Mouse (Mus musculus): ENCODE results near the gene Slc25a4. TPM values are rescaled to one million over a fixed set of nuclear protein-coding genes. Genes with fewer than 3 reads are reported as not detected.

The Slc25a4 gene
- polyA plus RNA-seq (2017; shearing (Covaris generic)) = 81.8 TPM

GRCm38 (mm10) chr8:46210404-46211315 lies at the start of gene Slc25a4:
TSS of gene Slc25a4 (minus strand) at chr8:46211284.

Other genes with a start within 250 kb of the Slc25a4 start
- 1.8 TPM for gene 1700029J07Rik, start 236.0 kb downstream of the Slc25a4 start, polyA plus RNA-seq (2017; shearing (Covaris generic))
- 17.6 TPM for gene Ufsp2, start 235.8 kb downstream of the Slc25a4 start, polyA plus RNA-seq (2017; shearing (Covaris generic))
- gene Lrp2bp, start 212.0 kb downstream of the Slc25a4 start, polyA plus RNA-seq (2017; shearing (Covaris generic)) = not detected
- 38.4 TPM for gene Ankrd37, start 205.6 kb downstream of the Slc25a4 start, polyA plus RNA-seq (2017; shearing (Covaris generic))
- gene Cfap97, start 59.5 kb downstream of the Slc25a4 start, polyA plus RNA-seq (2017; shearing (Covaris generic)) = 15.3 TPM
- gene Snx25, start 59.1 kb downstream of the Slc25a4 start, polyA plus RNA-seq (2017; shearing (Covaris generic)) = 18.1 TPM
- gene Helt, start 83.4 kb upstream of the Slc25a4 start, polyA plus RNA-seq (2017; shearing (Covaris generic)) = not detected